Mouse (Mus musculus) kidney, postnatal 0 days (tissue): Measurements from ENCODE around the gene Siglecg. TPM values are rescaled to one million over a fixed set of nuclear protein-coding genes. Genes with fewer than 3 reads are reported as not detected.

Experiments used
- ATAC-seq: fragments of 200-750 bp; cut with Nextera tagmentation; replicated peaks from 2 replicates; pipeline ENCODE4 v1.8.0; 2017; ENCODE audit warnings: low read depth, moderate number of reproducible peaks, moderate TSS enrichment, moderate library complexity; ENCODE audit not compliant: low FRiP score
- DNase-seq: peaks from one replicate; pipeline ENCODE4 v3.0.0-alpha.2; 2016; ENCODE audit warnings: low spot score
- H3K27ac ChIP-seq: fragments of 300-500 bp; sonication (generic); 2 replicates; pipeline ENCODE4 v1.5.1; 2014; ENCODE audit warnings: mild to moderate bottlenecking
- H3K27me3 ChIP-seq: fragments of 300-500 bp; sonication (generic); 2 replicates; pipeline ENCODE4 v1.6.1; 2014; ENCODE audit warnings: low read length, mixed read lengths; ENCODE audit not compliant: insufficient read depth
- H3K36me3 ChIP-seq: fragments of 300-500 bp; sonication (generic); 2 replicates; pipeline ENCODE4 v1.6.1; 2014; ENCODE audit warnings: low read length, mixed read lengths; ENCODE audit not compliant: insufficient read depth
- H3K4me1 ChIP-seq: fragments of 300-500 bp; sonication (generic); replicated peaks from 2 replicates; pipeline ENCODE4 v1.6.1; 2014; ENCODE audit warnings: antibody characterized with exemption, low read length, mixed read lengths; ENCODE audit not compliant: insufficient read depth
- H3K4me2 ChIP-seq: fragments of 300-500 bp; sonication (generic); 2 replicates; pipeline ENCODE4 v1.6.1; 2014; ENCODE audit warnings: mild to moderate bottlenecking, low read length, moderate library complexity, mixed read lengths
- H3K4me3 ChIP-seq: fragments of 300-500 bp; sonication (generic); replicated peaks from 2 replicates; pipeline ENCODE4 v1.5.1; 2014; ENCODE audit warnings: low read depth, low read length
- H3K9ac ChIP-seq: fragments of 300-500 bp; sonication (generic); 2 replicates; pipeline ENCODE4 v1.6.1; 2014; ENCODE audit warnings: low read depth, low read length
- H3K9me3 ChIP-seq: fragments of 300-500 bp; sonication (generic); replicated peaks from 2 replicates; pipeline ENCODE4 v1.6.1; 2016; ENCODE audit warnings: low read length, inconsistent platforms, mixed read lengths
- CTCF ChIP-seq: IDR thresholded peaks from 2 replicates; pipeline ENCODE4 v1.5.1; 2016; ENCODE audit warnings: antibody characterized with exemption, low read depth, mild to moderate bottlenecking, moderate library complexity
- WGBS: fragments of 180-500 bp; shearing (Covaris S2); extraction: QIAGEN DNeasy Blood & Tissue Kit; methylation state at CpG from one replicate; pipeline ENCODE4 v1.1.7; 2014; 5-methylcytosine and 5-hydroxymethylcytosine counted together
- polyA plus RNA-seq: library from polyadenylated mRNA; unstranded; fragments of >200 nt; fragmentation: Nextera tagmentation; extraction: Ambion mirVana; gene quantifications from 2 replicates; pipeline ENCODE4 v1.2.1, GENCODE M21; 2015

Gene Siglecg
- polyA plus RNA-seq, 1 experiment from 2014 or later = 2.1 TPM

GRCm38 (mm10) chr7:43438611-43439010 lies 30.6 kb downstream of the Siglecg start:
- no peak overlapping the region for H3K4me2 ChIP-seq
- H3K27ac ChIP-seq = no peak overlapping the region
- no peak overlapping the region for H3K4me3 ChIP-seq
- TF ChIP-seq CTCF = no peak
- 0 out of 2 replicates have a peak, but pooled peaks cover 6% of the 10 kb centered on the region for H3K4me1 ChIP-seq
- no peak for ATAC-seq
- DNase-seq = no peak
- H3K9ac ChIP-seq = no peak overlapping the region
- no peaks in the 10 kb centered on the region for H3K9me3 ChIP-seq
- H3K27me3 ChIP-seq = no peaks in the 10 kb centered on the region
- WGBS = 85% methylated on average over 4 of the region's 4 CpGs
- no peaks in the 10 kb centered on the region for H3K36me3 ChIP-seq

GRCm38 (mm10) chr7:43440482-43440881 lies 32.5 kb downstream of the Siglecg start, which contains the start of gene Cldnd2:
Cldnd2 (plus strand) TSS chr7:43440782.
- H3K4me3 ChIP-seq = no peak within 1 kb of the TSS
- no peaks in the 10 kb centered on the region for H3K27me3 ChIP-seq
- no peak for TF ChIP-seq CTCF
- DNase-seq (no peak), ATAC-seq (no peak)
- WGBS = 81% methylated on average over 6 of the region's 6 CpGs
- no peak within 1 kb of the TSS for H3K27ac ChIP-seq
- no peaks in the 10 kb centered on the region for H3K9me3 ChIP-seq
- no peaks in the 10 kb centered on the region for H3K36me3 ChIP-seq
- no peak within 1 kb of the TSS for H3K4me2 ChIP-seq
- peaks cover 12% of the 10 kb centered on the region; the same call in 1 of the 2 replicates for H3K4me1 ChIP-seq
- no peak within 1 kb of the TSS for H3K9ac ChIP-seq

GRCm38 (mm10) chr7:43441071-43441470 lies 33.1 kb downstream of the Siglecg start:
- Histone ChIP-seq H3K4me1 (peaks cover 12% of the 10 kb centered on the region; the same call in 1 of the 2 replicates), H3K27ac (no peak overlapping the region), H3K9ac (no peak overlapping the region), H3K27me3 (no peaks in the 10 kb centered on the region), H3K4me2 (no peak overlapping the region), H3K4me3 (no peak overlapping the region), H3K36me3 (no peaks in the 10 kb centered on the region), H3K9me3 (no peaks in the 10 kb centered on the region)
- DNase-seq (no peak), ATAC-seq (no peak)
- 55% methylated on average over 3 of the region's 3 CpGs for WGBS
- no peak for TF ChIP-seq CTCF

- no peak for ATAC-seq
Observed at GRCm38 (mm10) chr7:43442684-43443083, 34.7 kb downstream of the Siglecg start.

GRCm38 (mm10) chr7:43443126-43443916 lies 35.3 kb downstream of the Siglecg start:
- ATAC-seq = peak; percentile 93
- no peaks in the 10 kb centered on the region for H3K36me3 ChIP-seq
- H3K27ac ChIP-seq = peak overlapping the region; percentile 99
- peak overlapping the region; percentile 48 for H3K4me3 ChIP-seq
- H3K9me3 ChIP-seq = no peaks in the 10 kb centered on the region
- under 1% methylated on average over 36 of the region's 36 CpGs for WGBS
- peak; percentile 91 for DNase-seq
- H3K4me1 ChIP-seq = peaks cover 12% of the 10 kb centered on the region; the same call in 1 of the 2 replicates
- peak overlapping the region; percentile 67 for H3K9ac ChIP-seq
- H3K4me2 ChIP-seq = peak overlapping the region; percentile 80
- no peak for TF ChIP-seq CTCF
- no peaks in the 10 kb centered on the region for H3K27me3 ChIP-seq

More at GRCm38 (mm10) chr7:43442684-43443083, 34.7 kb downstream of the Siglecg start:
- Histone ChIP-seq H3K9ac (peak overlapping the region; percentile 67), H3K27me3 (no peaks in the 10 kb centered on the region), H3K4me1 (peaks cover 12% of the 10 kb centered on the region; the same call in 1 of the 2 replicates), H3K9me3 (no peaks in the 10 kb centered on the region), H3K4me3 (peak overlapping the region; percentile 48), H3K4me2 (peak overlapping the region; percentile 80), H3K27ac (peak overlapping the region; percentile 99), H3K36me3 (no peaks in the 10 kb centered on the region)
- 10% methylated on average over 9 of the region's 9 CpGs for WGBS
- no peak for DNase-seq
- no peak for TF ChIP-seq CTCF

- Histone ChIP-seq H3K4me3 (peak within 1 kb of the TSS; percentile 48), H3K27ac (peak within 1 kb of the TSS; percentile 99), H3K36me3 (no peaks in the 10 kb centered on the region), H3K27me3 (no peaks in the 10 kb centered on the region), H3K4me2 (peak within 1 kb of the TSS; percentile 80), H3K9me3 (no peaks in the 10 kb centered on the region), H3K9ac (peak within 1 kb of the TSS; percentile 67), H3K4me1 (peaks cover 12% of the 10 kb centered on the region; the same call in 1 of the 2 replicates)
- peak; percentile 30; the same call in 1 of the 2 replicates for TF ChIP-seq CTCF
- peak; percentile 99 for DNase-seq
- peak; percentile 97 for ATAC-seq
- under 1% methylated on average over 27 of the region's 27 CpGs for WGBS
Observed at GRCm38 (mm10) chr7:43443917-43444293, 35.9 kb downstream of the Siglecg start, which contains the start of the genes Etfb and Gm45233. Etfb (plus strand) TSS chr7:43444083. Gm45233 (plus strand) TSS chr7:43444128.
